Mouse (Mus musculus) activated CD4-positive, CD25-positive, alpha-beta regulatory T cell (primary cell): Measurements from ENCODE around the gene Ltbr. TPM values are rescaled to one million over a fixed set of nuclear protein-coding genes. Genes with fewer than 3 reads are reported as not detected.

Experiments
- polyA plus RNA-seq, 2 experiments: library from polyadenylated mRNA; unstranded; fragments of 100-300 nt; shearing (Covaris generic); gene quantifications; one replicate each; pipeline ENCODE4 v1.2.1; 2017

The Ltbr gene
- polyA plus RNA-seq, result 1 to 10 TPM in 1 of 2 experiments, under 1 TPM in 1; 0.50 to 2.3 TPM

GRCm38 (mm10) chr6:125313546-125314230, at the start of gene Ltbr:
Gene Ltbr, minus strand, starts transcription at chr6:125313885.

GRCm38 (mm10) chr6:125348721-125349574, 35.3 kb upstream of the Ltbr start, which contains the start of gene Tnfrsf1a:
Gene Tnfrsf1a, plus strand, starts transcription at chr6:125349362.

GRCm38 (mm10) chr6:125320323-125320722, 6.6 kb upstream of the Ltbr start, which contains the start of gene Scnn1a:
Gene Scnn1a, plus strand, starts transcription at chr6:125320659.

GRCm38 (mm10) chr6:125285890-125286289, 27.8 kb downstream of the Ltbr start, which contains the start of gene Tuba3a:
Gene Tuba3a, minus strand, starts transcription at chr6:125286042.

Other genes starting within 250 kb of the Ltbr start
- 10 to 100 TPM; 17.3 to 20.6 TPM for gene Lpar5, start 246.0 kb downstream of the Ltbr start, polyA plus RNA-seq
- 10 to 100 TPM; 59.3 to 68.3 TPM for gene Chd4, start 217.9 kb downstream of the Ltbr start, polyA plus RNA-seq
- gene Nop2, start 182.0 kb downstream of the Ltbr start, polyA plus RNA-seq, result 10 to 100 TPM; 26.8 to 42.5 TPM
- gene Iffo1, start 168.6 kb downstream of the Ltbr start, polyA plus RNA-seq, result 10 to 100 TPM; 20.1 to 25.5 TPM
- gene Gapdh, start 147.4 kb downstream of the Ltbr start, polyA plus RNA-seq, result 100 to 1,000 TPM; 334 to 346 TPM
- gene Ncapd2, start 122.2 kb downstream of the Ltbr start, polyA plus RNA-seq, result 10 to 100 TPM; 31.2 to 32.5 TPM
- 100 to 1,000 TPM; 101 to 117 TPM for gene Mrpl51, start 122.1 kb downstream of the Ltbr start, polyA plus RNA-seq
- gene Vamp1, start 98.3 kb downstream of the Ltbr start, polyA plus RNA-seq, result 10 to 100 TPM; 38.0 to 43.4 TPM
- 100 to 1,000 TPM in 1 of 2 experiments, 10 to 100 TPM in 1; 87.5 to 133 TPM for gene Tapbpl, start 82.0 kb downstream of the Ltbr start, polyA plus RNA-seq
- gene Cd27, start 76.9 kb downstream of the Ltbr start, polyA plus RNA-seq, result 100 to 1,000 TPM; 384 to 542 TPM
- gene Tuba3a, start 27.8 kb downstream of the Ltbr start, polyA plus RNA-seq, result 1 to 10 TPM in 1 of 2 experiments, under 1 TPM in 1; 0.71 to 1.2 TPM
- under 1 TPM; 0.08 to 0.23 TPM for gene Scnn1a, start 6.8 kb upstream of the Ltbr start, polyA plus RNA-seq
- 10 to 100 TPM; 24.1 to 29.1 TPM for gene Tnfrsf1a, start 35.5 kb upstream of the Ltbr start, polyA plus RNA-seq
- under 1 TPM in 1 of 2 experiments, not detected in 1; 0.11 TPM for gene Plekhg6, start 66.9 kb upstream of the Ltbr start, polyA plus RNA-seq
- gene Cd9, start 180.9 kb upstream of the Ltbr start, polyA plus RNA-seq, result 100 to 1,000 TPM in 1 of 2 experiments, 10 to 100 TPM in 1; 51.0 to 128 TPM
- gene Vwf, start 232.9 kb upstream of the Ltbr start, polyA plus RNA-seq, result 1 to 10 TPM in 1 of 2 experiments, under 1 TPM in 1; 0.11 to 1.1 TPM